Mouse (Mus musculus) thymus, adult 2 months (tissue): ENCODE measurements around the gene Trhde.

Source experiments
- CTCF ChIP-seq: fragments of 200-500 bp; IDR thresholded peaks from 2 replicates; pipeline ENCODE4 v1.5.1; 2012; ENCODE audit warnings: mild to moderate bottlenecking, control low read depth, low read length, moderate library complexity, borderline replicate concordance; ENCODE audit not compliant: control insufficient read depth, poor library complexity, insufficient read depth; ENCODE audit errors: extremely low read depth
- POLR2A ChIP-seq: fragments of 200-500 bp; IDR thresholded peaks from 2 replicates; pipeline ENCODE4 v1.6.1; 2012; ENCODE audit warnings: mild to moderate bottlenecking, low read length, control low read depth, moderate library complexity; ENCODE audit not compliant: control insufficient read depth, poor library complexity, insufficient read depth; ENCODE audit errors: extremely low read depth

DNA sequence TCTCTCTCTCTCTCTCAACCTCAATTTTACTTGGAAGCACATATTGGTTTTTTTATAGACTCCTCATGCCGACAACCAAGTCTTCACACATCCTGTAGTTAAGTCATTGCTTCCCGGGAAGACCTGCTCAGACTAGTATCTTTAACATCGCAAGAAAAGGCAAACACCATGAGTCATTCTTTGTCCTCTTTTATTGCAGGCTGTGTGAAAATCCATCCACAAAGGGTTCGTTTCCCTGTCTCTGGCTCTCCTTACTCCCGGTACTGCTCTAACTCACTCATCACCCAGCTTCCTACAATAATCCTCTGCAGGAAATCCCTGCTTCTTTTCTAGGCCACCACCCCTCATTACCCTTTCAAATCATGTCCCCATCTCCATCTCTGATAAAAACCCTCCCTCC is 39.3 kb upstream of the Trhde start:
- TF ChIP-seq CTCF = no peak
- no peak for TF ChIP-seq POLR2A
